Mouse (Mus musculus): ENCODE results near the gene Creb5. TPM values are rescaled to one million over a fixed set of nuclear protein-coding genes. Genes with fewer than 3 reads are reported as not detected.

Gene Creb5
- polyA plus RNA-seq, 1 experiment from 2014 or later, result 25.4 TPM

DNA sequence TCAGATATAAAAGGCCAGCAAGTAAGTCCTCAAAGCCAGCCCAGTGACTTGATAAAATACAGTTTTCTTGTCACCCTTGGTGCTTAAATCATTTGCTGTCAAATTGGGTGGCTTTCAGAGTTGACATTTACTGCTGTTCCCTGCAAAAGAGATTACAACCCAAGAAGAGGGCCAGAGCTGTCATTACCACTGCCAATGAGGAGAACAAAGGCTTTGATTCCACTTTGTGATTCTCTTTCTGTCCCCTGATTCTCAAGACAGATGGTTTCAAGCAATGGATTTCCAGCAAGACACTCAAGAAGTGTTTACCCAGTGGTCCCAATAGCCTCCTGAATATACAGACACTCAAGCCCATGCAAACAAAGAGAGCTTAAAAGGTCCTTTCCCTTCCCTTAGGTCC, 451.1 kb downstream of the Creb5 start:
- H3K4me3 ChIP-seq (ENCODE audit: low read length), result no peak overlapping the region
- H3K4me1 ChIP-seq (ENCODE audit: control insufficient read depth, insufficient read depth, low read length), result no peaks in the 10 kb centered on the region
- H3K27me3 ChIP-seq (ENCODE audit: control insufficient read depth, insufficient read depth, low read length), result no peaks in the 10 kb centered on the region
- no peak overlapping the region for H3K9ac ChIP-seq (ENCODE audit: low read length)
- H3K27ac ChIP-seq (ENCODE audit: low read length), result no peak overlapping the region
- no peaks in the 10 kb centered on the region for H3K9me3 ChIP-seq (replicated peaks; ENCODE audit: control insufficient read depth, low read length)
- H3K36me3 ChIP-seq (ENCODE audit: control insufficient read depth, insufficient read depth), result no peaks in the 10 kb centered on the region
- no peak overlapping the region for H3K4me2 ChIP-seq (ENCODE audit: low read depth, low read length)
- ATAC-seq (replicated peaks; ENCODE audit: extremely low read depth, insufficient read depth, low FRiP score), result no peak

DNA sequence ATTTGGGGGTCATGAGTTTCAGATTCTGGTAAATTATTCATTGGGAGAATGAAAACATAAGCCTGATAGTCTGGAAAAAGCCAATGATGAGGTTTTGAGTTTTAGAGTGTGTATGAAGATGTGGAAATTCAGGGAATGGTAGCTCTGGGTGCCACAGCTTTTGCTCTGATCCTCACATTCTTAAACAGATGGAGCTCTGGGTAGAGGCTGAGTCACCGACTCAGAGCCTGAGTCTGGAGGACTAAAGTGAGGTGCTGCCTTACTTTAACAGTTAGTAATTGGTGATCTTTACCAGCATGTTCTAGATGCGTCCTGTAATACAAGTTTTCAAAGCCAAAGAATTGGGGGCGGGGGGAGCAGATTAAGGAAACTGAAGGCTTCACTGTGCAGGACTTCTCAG, 454.2 kb downstream of the Creb5 start:
- H3K9me3 ChIP-seq (replicated peaks; ENCODE audit: control insufficient read depth, low read length), result no peaks in the 10 kb centered on the region
- H3K4me3 ChIP-seq (ENCODE audit: low read length), result no peak overlapping the region
- no peak overlapping the region for H3K9ac ChIP-seq (ENCODE audit: low read length)
- no peaks in the 10 kb centered on the region for H3K27me3 ChIP-seq (ENCODE audit: control insufficient read depth, insufficient read depth, low read length)
- ATAC-seq (replicated peaks; ENCODE audit: extremely low read depth, insufficient read depth, low FRiP score), result no peak
- H3K4me2 ChIP-seq (ENCODE audit: low read depth, low read length), result no peak overlapping the region
- no peaks in the 10 kb centered on the region for H3K36me3 ChIP-seq (ENCODE audit: control insufficient read depth, insufficient read depth)
- no peaks in the 10 kb centered on the region for H3K4me1 ChIP-seq (ENCODE audit: control insufficient read depth, insufficient read depth, low read length)
- H3K27ac ChIP-seq (ENCODE audit: low read length), result no peak overlapping the region
- WGBS, result 80% methylated on average over 3 of the region's 3 CpGs

Other genes starting within 250 kb of the Creb5 start
- gene Jazf1, start 218.6 kb upstream of the Creb5 start, polyA plus RNA-seq (2015; fragmentation: Nextera tagmentation; extraction: Ambion mirVana), result 12.6 and 12.8 TPM in 2 replicates

Data from heart, embryonic 16.5 days (tissue).